Mouse (Mus musculus) G1E (cell line): Measurements from ENCODE around the gene Cyb561. TPM values are rescaled to one million over a fixed set of nuclear protein-coding genes. Genes with fewer than 3 reads are reported as not detected.

ENCODE experiments used
- ATAC-seq: 2 replicates; pipeline ENCODE4 v1.8.0; 2016; ENCODE audit warnings: mild to moderate bottlenecking; ENCODE audit not compliant: insufficient number of reproducible peaks, poor library complexity, low FRiP score, severe bottlenecking; ENCODE audit errors: extremely low read depth
- DNase-seq: peaks from one replicate; pipeline ENCODE4 v3.0.0; 2012; ENCODE audit warnings: low spot score
- H3K27me3 ChIP-seq: 2 replicates; pipeline ENCODE4 v1.6.1; 2012; ENCODE audit warnings: mild to moderate bottlenecking, low read length, inconsistent platforms; ENCODE audit not compliant: insufficient read depth
- H3K36me3 ChIP-seq: replicated peaks from 2 replicates; pipeline ENCODE3; 2012; ENCODE audit warnings: mild to moderate bottlenecking, inconsistent platforms
- H3K4me1 ChIP-seq: 2 replicates; pipeline ENCODE4 v1.6.1; 2012; ENCODE audit warnings: low read depth, low read length, inconsistent platforms, mixed read lengths; ENCODE audit not compliant: insufficient read depth
- H3K4me3 ChIP-seq: 2 replicates; pipeline ENCODE4 v1.5.1; 2012; ENCODE audit warnings: low read depth, mild to moderate bottlenecking, inconsistent platforms, low read length, moderate library complexity, mixed read lengths
- H3K9me3 ChIP-seq: replicated peaks from 2 replicates; pipeline ENCODE4 v1.6.1; 2012; ENCODE audit warnings: inconsistent platforms
- CTCF ChIP-seq: IDR thresholded peaks from 2 replicates; pipeline ENCODE4 v1.5.1; 2012; ENCODE audit warnings: low read depth, low read length, inconsistent platforms, mixed read lengths
- GATA1 ChIP-seq: IDR thresholded peaks from 2 replicates; pipeline ENCODE4 v1.6.1; 2012; ENCODE audit warnings: borderline replicate concordance, low read length, inconsistent platforms, mixed read lengths
- GATA2 ChIP-seq: IDR thresholded peaks from 2 replicates; pipeline ENCODE4 v1.6.1; 2012; ENCODE audit warnings: low read depth, low read length, inconsistent platforms, borderline replicate concordance
- POLR2AphosphoS5 ChIP-seq: IDR thresholded peaks from 2 replicates; pipeline ENCODE4 v1.6.1; 2012; ENCODE audit warnings: low read depth, low read length, inconsistent platforms; ENCODE audit not compliant: insufficient replicate concordance
- TAL1 ChIP-seq: conservative IDR thresholded peaks from 2 replicates; pipeline ENCODE4 v1.6.1; 2012; ENCODE audit warnings: low read depth, low read length, inconsistent platforms, mixed read lengths
- polyA plus RNA-seq: library from polyadenylated mRNA; stranded (reverse); fragments of >175 nt; gene quantifications from 2 replicates; pipeline ENCODE4 v1.2.3, GENCODE M21; 2012
- total RNA-seq, 2 experiments: library from RNA; stranded (forward) in 1 of 2; stranded (reverse) in 1 of 2; fragments of 200-1000 nt in 1 of 2; fragments of >200 nt in 1 of 2; fragmentation: Nextera tagmentation in 1 of 2; gene quantifications; 2 replicates each; pipeline ENCODE4 v1.2.3; 2014 to 2017

Gene Cyb561
- total and polyA plus RNA-seq, 3 experiments, result 0.33 TPM; not detected in 2

DNA sequence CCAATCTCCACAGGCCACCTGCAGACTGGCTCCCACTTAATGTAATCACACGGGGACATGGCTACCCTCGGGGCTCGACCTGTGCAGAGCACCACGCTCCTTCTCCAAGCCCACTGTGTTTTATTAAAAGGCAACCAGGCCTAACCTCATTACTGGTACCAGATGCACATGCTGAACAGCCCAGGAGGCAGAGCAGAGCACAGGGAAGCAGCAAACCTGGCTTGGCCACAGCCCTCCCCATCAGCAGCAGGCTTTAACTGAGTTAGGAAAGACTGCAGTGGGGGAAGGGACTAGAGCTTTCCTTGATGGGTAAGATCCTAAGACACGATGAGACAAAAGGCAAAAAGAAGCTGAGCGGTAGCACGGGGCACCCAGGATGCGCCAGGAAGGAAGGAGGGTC lies 11.2 kb downstream of the Cyb561 start:
- Histone ChIP-seq H3K4me3 (no peak overlapping the region), H3K9me3 (no peaks in the 10 kb centered on the region), H3K4me1 (no peaks in the 10 kb centered on the region), H3K36me3 (no peaks in the 10 kb centered on the region), H3K27me3 (peaks cover 24% of the 10 kb centered on the region)
- no peak for DNase-seq
- no peak for ATAC-seq
- TF ChIP-seq GATA2, result no peak

GRCm38 (mm10) chr11:105938771-105939170 lies 14.4 kb downstream of the Cyb561 start:
- Histone ChIP-seq H3K9me3 (no peaks in the 10 kb centered on the region), H3K4me1 (no peaks in the 10 kb centered on the region), H3K27me3 (peaks cover 39% of the 10 kb centered on the region), H3K36me3 (no peaks in the 10 kb centered on the region), H3K4me3 (no peak overlapping the region)
- TF ChIP-seq GATA1 (no peak), CTCF (no peak), POLR2AphosphoS5 (no peak), TAL1 (no peak), GATA2 (no peak)
- DNase-seq (no peak), ATAC-seq (no peak)

GRCm38 (mm10) chr11:105936974-105937373 lies 16.2 kb downstream of the Cyb561 start:
- DNase-seq (no peak), ATAC-seq (no peak)
- Histone ChIP-seq H3K9me3 (no peaks in the 10 kb centered on the region), H3K4me3 (no peak overlapping the region), H3K27me3 (peaks cover 45% of the 10 kb centered on the region), H3K36me3 (no peaks in the 10 kb centered on the region), H3K4me1 (no peaks in the 10 kb centered on the region)
- TF ChIP-seq TAL1, result no peak
- TF ChIP-seq GATA1, result no peak
- TF ChIP-seq POLR2AphosphoS5, result no peak
- no peak for TF ChIP-seq CTCF
- no peak for TF ChIP-seq GATA2

DNA sequence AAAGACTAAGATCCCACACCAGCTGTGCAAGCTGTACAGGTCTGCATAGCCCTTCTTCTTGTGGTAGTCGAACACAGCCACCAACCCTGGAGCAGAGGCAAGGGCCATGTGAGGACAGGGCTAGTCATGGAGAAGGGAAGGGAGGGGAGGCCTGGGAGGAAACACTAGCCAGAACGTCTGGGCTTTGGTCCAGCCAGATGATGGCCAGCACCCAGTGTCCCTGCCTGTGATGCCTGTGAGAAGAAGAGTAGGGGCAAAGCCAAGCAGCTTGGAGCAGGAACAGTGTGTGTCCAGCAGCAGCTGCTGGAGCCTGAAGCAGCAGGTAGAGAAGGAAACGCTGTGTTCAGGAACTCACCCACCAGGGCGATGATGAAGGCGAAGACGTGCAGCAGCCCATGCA lies 16.9 kb downstream of the Cyb561 start:
- DNase-seq (no peak), ATAC-seq (no peak)
- no peaks in the 10 kb centered on the region for H3K9me3 ChIP-seq
- no peaks in the 10 kb centered on the region for H3K36me3 ChIP-seq
- no peaks in the 10 kb centered on the region for H3K4me1 ChIP-seq
- TF ChIP-seq GATA1 (no peak), POLR2AphosphoS5 (no peak)
- peaks cover 50% of the 10 kb centered on the region for H3K27me3 ChIP-seq
- H3K4me3 ChIP-seq, result no peak overlapping the region

DNA sequence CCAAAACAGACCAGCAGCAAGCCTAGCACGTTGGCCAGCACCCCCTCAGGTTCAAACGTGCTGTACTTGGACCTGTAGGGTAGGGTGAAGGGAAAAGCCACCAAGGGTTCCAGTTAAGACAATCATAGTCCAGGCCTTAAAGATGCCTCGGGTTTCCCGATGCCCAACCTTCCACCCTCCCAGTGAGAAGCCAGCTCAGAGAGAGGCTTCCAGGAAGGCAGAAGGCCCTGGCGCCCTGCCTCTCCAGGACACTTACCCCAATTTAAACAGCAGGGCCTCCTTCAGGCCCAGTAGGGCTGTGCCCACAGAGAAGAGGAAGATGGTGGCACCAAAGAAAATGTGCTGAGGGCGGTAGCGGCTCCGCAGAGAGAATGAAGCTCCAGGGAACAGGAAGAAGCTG lies 17.6 kb downstream of the Cyb561 start:
- ATAC-seq, result no peak
- no peak for DNase-seq
- H3K36me3 ChIP-seq, result no peaks in the 10 kb centered on the region
- H3K9me3 ChIP-seq, result no peaks in the 10 kb centered on the region
- H3K27me3 ChIP-seq, result peaks cover 55% of the 10 kb centered on the region
- H3K4me3 ChIP-seq, result no peak overlapping the region
- TF ChIP-seq GATA2 (no peak), CTCF (no peak), TAL1 (no peak), POLR2AphosphoS5 (no peak), GATA1 (no peak)
- H3K4me1 ChIP-seq, result no peaks in the 10 kb centered on the region

DNA sequence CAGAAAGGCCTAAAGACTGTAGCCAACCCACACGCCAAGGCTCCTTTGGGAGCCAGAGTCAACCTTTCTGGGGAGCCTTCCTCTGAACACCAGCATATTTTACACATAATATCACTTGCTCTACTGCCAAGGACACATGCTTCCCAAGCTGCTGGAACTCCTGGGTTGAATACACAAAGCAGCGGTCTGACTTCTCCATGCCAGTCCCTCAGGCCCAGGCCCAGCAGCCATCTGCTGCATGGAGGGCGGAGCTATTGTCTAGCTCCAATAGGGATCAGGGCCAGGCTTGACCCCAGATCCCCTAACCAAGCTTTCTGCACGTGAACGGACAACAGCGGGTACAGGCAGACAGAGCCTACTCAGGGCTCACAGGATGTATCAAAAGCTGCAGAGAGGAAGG lies 18.3 kb downstream of the Cyb561 start:
- ATAC-seq, result no peak
- no peak for DNase-seq
- H3K36me3 ChIP-seq, result no peaks in the 10 kb centered on the region
- H3K27me3 ChIP-seq, result peaks cover 57% of the 10 kb centered on the region
- H3K9me3 ChIP-seq, result no peaks in the 10 kb centered on the region
- H3K4me1 ChIP-seq, result no peaks in the 10 kb centered on the region
- no peak for TF ChIP-seq GATA1
- no peak for TF ChIP-seq TAL1
- TF ChIP-seq POLR2AphosphoS5, result no peak
- no peak for TF ChIP-seq CTCF
- TF ChIP-seq GATA2, result no peak
- H3K4me3 ChIP-seq, result no peak overlapping the region

- Histone ChIP-seq H3K4me1 (no peaks in the 10 kb centered on the region), H3K4me3 (no peak overlapping the region), H3K36me3 (no peaks in the 10 kb centered on the region), H3K9me3 (no peaks in the 10 kb centered on the region), H3K27me3 (peaks cover 57% of the 10 kb centered on the region)
- ATAC-seq (no peak), DNase-seq (no peak)
- no peak for TF ChIP-seq TAL1
- TF ChIP-seq CTCF, result no peak
- TF ChIP-seq POLR2AphosphoS5, result no peak
Observed at GRCm38 (mm10) chr11:105934303-105934711, 18.8 kb downstream of the Cyb561 start.
